Mouse (Mus musculus) hindbrain, embryonic 13.5 days (tissue): ENCODE results near the gene Slc1a5. TPM values are rescaled to one million over a fixed set of nuclear protein-coding genes. Genes with fewer than 3 reads are reported as not detected.

Experiments used
- ATAC-seq: fragments of 200-750 bp; cut with Nextera tagmentation; 2 replicates; pipeline ENCODE4 v1.8.0; 2017; ENCODE audit warnings: moderate TSS enrichment; ENCODE audit not compliant: low FRiP score
- H3K27ac ChIP-seq: fragments of 300-500 bp; sonication (generic); 2 replicates; pipeline ENCODE4 v1.5.1; 2015; ENCODE audit warnings: inconsistent platforms, mild to moderate bottlenecking, moderate library complexity
- H3K27me3 ChIP-seq: fragments of 300-500 bp; sonication (generic); 2 replicates; pipeline ENCODE4 v1.6.1; 2015; ENCODE audit warnings: mild to moderate bottlenecking, inconsistent platforms
- H3K36me3 ChIP-seq: fragments of 300-500 bp; sonication (generic); 2 replicates; pipeline ENCODE4 v1.6.1; 2015; ENCODE audit warnings: mild to moderate bottlenecking, inconsistent platforms
- H3K4me1 ChIP-seq: fragments of 300-500 bp; sonication (generic); replicated peaks from 2 replicates; pipeline ENCODE4 v1.6.1; 2015; ENCODE audit warnings: inconsistent platforms
- H3K4me2 ChIP-seq: fragments of 300-500 bp; sonication (generic); 2 replicates; pipeline ENCODE4 v1.6.1; 2015; ENCODE audit warnings: inconsistent platforms, mild to moderate bottlenecking, moderate library complexity
- H3K4me3 ChIP-seq: fragments of 300-500 bp; sonication (generic); 2 replicates; pipeline ENCODE4 v1.5.1; 2015; ENCODE audit warnings: mild to moderate bottlenecking, inconsistent platforms
- H3K9ac ChIP-seq: fragments of 300-500 bp; sonication (generic); 2 replicates; pipeline ENCODE4 v1.6.1; 2015; ENCODE audit warnings: mild to moderate bottlenecking, inconsistent platforms
- H3K9me3 ChIP-seq: fragments of 300-500 bp; sonication (generic); 2 replicates; pipeline ENCODE4 v1.6.1; 2016; ENCODE audit warnings: inconsistent platforms
- WGBS: fragments of 180-500 bp; shearing (Covaris S2); methylation state at CpG from one replicate; pipeline ENCODE4 v1.1.7; 2015; 5-methylcytosine and 5-hydroxymethylcytosine counted together
- polyA plus RNA-seq: library from polyadenylated mRNA; unstranded; fragments of >200 nt; fragmentation: Nextera tagmentation; extraction: Ambion mirVana; gene quantifications from 2 replicates; pipeline ENCODE4 v1.2.1, GENCODE M21; 2015

Slc1a5 gene
- polyA plus RNA-seq, 1 experiment from 2014 or later, result 8.7 TPM

- peak; percentile 28 for ATAC-seq
- 5% methylated on average over 84 of the region's 90 CpGs for WGBS
- peaks cover 60% of the 10 kb centered on the region for H3K4me1 ChIP-seq
Measured at GRCm38 (mm10) chr7:16810920-16811648, 29.9 kb downstream of the Slc1a5 start.

GRCm38 (mm10) chr7:16811649-16812070 lies 30.5 kb downstream of the Slc1a5 start:
- Histone ChIP-seq H3K27me3 (peaks cover 20% of the 10 kb centered on the region), H3K4me1 (peaks cover 60% of the 10 kb centered on the region), H3K4me3 (peak overlapping the region; percentile 58), H3K36me3 (peaks cover 21% of the 10 kb centered on the region), H3K9ac (peak overlapping the region; percentile 87), H3K4me2 (peak overlapping the region; percentile 85), H3K9me3 (no peaks in the 10 kb centered on the region), H3K27ac (peak overlapping the region; percentile 94)
- 10% methylated on average over 17 of the region's 17 CpGs for WGBS
- no peak for ATAC-seq

More at GRCm38 (mm10) chr7:16810920-16811648, 29.9 kb downstream of the Slc1a5 start:
- Histone ChIP-seq H3K9ac (peak overlapping the region; percentile 87), H3K4me3 (peak overlapping the region; percentile 58), H3K4me2 (peak overlapping the region; percentile 85), H3K36me3 (peaks cover 24% of the 10 kb centered on the region), H3K27ac (peak overlapping the region; percentile 94), H3K27me3 (peaks cover 20% of the 10 kb centered on the region), H3K9me3 (no peaks in the 10 kb centered on the region)

GRCm38 (mm10) chr7:16812505-16812904 lies 31.4 kb downstream of the Slc1a5 start:
- Histone ChIP-seq H3K27ac (peak overlapping the region; percentile 94; the same call in 1 of the 2 replicates), H3K4me2 (peak overlapping the region; percentile 85; the same call in 1 of the 2 replicates), H3K4me1 (peaks cover 67% of the 10 kb centered on the region), H3K9ac (0 out of 2 replicates have a peak overlapping the region, but pooled peaks have one; percentile 30), H3K36me3 (peaks cover 18% of the 10 kb centered on the region), H3K4me3 (0 out of 2 replicates have a peak overlapping the region, but pooled peaks have one; percentile 58), H3K9me3 (no peaks in the 10 kb centered on the region), H3K27me3 (peaks cover 20% of the 10 kb centered on the region)
- no peak for ATAC-seq
- 77% methylated on average over 2 of the region's 2 CpGs for WGBS

DNA sequence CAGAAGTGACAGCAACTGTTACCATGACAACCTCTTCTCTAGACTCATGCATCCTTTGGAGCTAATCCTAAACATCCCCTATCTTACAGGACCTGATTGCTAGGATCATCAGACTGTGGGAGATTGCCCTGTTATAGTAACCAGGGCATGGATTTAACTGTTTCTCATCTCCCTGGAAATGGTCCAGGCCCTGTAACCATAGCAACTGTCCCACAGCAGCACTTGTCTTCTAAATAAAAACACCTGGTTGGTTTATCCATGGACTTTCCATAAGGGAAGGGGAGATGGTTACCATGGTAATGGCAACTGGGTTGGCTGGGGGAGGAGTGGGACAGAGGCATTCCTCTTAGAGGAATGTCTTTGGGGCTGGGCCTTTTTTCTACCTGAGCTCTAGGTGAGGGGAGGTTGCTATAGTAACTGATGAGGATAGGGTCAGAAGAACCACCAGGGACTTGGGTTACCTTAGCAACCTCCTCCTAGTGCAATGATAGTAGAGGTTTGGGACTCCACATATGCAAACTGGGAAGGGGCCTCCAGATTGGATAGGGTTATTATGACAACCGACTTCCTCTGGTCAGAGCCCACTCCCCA lies 34.3 kb downstream of the Slc1a5 start, which contains the start of gene Strn4:
Gene Strn4 (plus strand): TSS at position 539 of the 591 bp plus-strand sequence.
- peak; percentile 82 for ATAC-seq
- WGBS, result 0% methylated on average over 1 of the region's 1 CpGs
- peaks cover 87% of the 10 kb centered on the region for H3K4me1 ChIP-seq
- peaks cover 19% of the 10 kb centered on the region for H3K27me3 ChIP-seq
- no peaks in the 10 kb centered on the region for H3K9me3 ChIP-seq
- H3K27ac ChIP-seq, result peak within 1 kb of the TSS; percentile 100
- peak within 1 kb of the TSS; percentile 95 for H3K4me3 ChIP-seq
- peaks cover 4% of the 10 kb centered on the region; the same call in 1 of the 2 replicates for H3K36me3 ChIP-seq
- peak within 1 kb of the TSS; percentile 100 for H3K9ac ChIP-seq
- H3K4me2 ChIP-seq, result peak within 1 kb of the TSS; percentile 95

DNA sequence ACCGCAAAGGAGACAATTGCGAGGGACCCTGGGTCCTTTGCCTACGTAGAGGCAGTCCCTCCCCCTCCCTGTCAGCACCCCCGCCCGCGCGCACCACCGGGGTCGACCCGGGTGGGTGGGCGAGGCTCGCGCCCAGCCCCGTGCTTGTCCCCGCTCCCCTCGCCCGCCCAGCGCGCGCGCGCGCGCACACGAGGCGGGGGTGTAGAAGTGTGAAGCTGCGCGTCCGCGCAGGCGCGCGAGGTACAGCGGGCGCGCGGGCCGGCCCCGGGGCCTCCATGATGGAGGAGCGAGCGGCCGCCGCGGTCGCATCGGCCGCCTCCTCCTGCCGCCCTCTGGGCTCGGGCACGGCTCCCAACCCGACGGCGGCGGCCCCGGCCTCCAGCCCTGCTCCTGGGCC lies 34.9 kb downstream of the Slc1a5 start:
- Histone ChIP-seq H3K27ac (peak overlapping the region; percentile 100), H3K9ac (peak overlapping the region; percentile 100), H3K27me3 (peaks cover 13% of the 10 kb centered on the region), H3K4me1 (peaks cover 87% of the 10 kb centered on the region), H3K4me2 (peak overlapping the region; percentile 95), H3K4me3 (peak overlapping the region; percentile 95), H3K36me3 (peaks cover 4% of the 10 kb centered on the region; the same call in 1 of the 2 replicates), H3K9me3 (no peaks in the 10 kb centered on the region)
- WGBS, result under 1% methylated on average over 44 of the region's 55 CpGs
- ATAC-seq, result peak; percentile 75

GRCm38 (mm10) chr7:16816475-16817122 lies 35.5 kb downstream of the Slc1a5 start, which contains the start of gene Fkrp:
TSS of gene Fkrp (minus strand) at chr7:16816732.
- under 1% methylated on average over 32 of the region's 64 CpGs for WGBS
- Histone ChIP-seq H3K4me1 (peaks cover 87% of the 10 kb centered on the region), H3K27me3 (peaks cover 8% of the 10 kb centered on the region), H3K9me3 (no peaks in the 10 kb centered on the region), H3K9ac (peak within 1 kb of the TSS; percentile 100), H3K27ac (peak within 1 kb of the TSS; percentile 100), H3K4me3 (peak within 1 kb of the TSS; percentile 95), H3K36me3 (peaks cover 4% of the 10 kb centered on the region; the same call in 1 of the 2 replicates), H3K4me2 (peak within 1 kb of the TSS; percentile 95)
- ATAC-seq, result peak; percentile 35

DNA sequence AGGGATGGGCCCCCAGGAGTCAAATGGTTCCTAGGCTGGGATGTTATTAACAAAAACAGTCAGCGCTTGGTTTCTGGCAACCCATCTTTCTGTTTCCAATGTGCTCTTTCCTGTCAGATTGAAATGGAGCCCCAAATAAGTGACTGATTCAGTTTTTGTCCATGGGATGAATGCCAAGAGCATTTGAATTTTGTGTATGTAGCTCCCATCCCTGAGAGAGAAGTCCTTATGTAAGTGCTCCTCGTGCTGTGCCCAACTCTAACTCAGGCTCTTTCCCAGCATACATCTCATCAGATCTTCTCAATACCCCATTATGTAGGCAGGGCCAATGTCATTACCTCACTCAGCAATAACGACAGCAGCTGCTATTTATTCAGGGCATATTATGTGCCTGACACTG lies 36.6 kb downstream of the Slc1a5 start:
- H3K27ac ChIP-seq, result peak overlapping the region; percentile 100
- peak overlapping the region; percentile 95 for H3K4me3 ChIP-seq
- 37% methylated on average over 3 of the region's 3 CpGs for WGBS
- H3K36me3 ChIP-seq, result peaks cover 6% of the 10 kb centered on the region
- no peaks in the 10 kb centered on the region; the same call in 1 of the 2 replicates for H3K27me3 ChIP-seq
- no peak for ATAC-seq
- H3K9me3 ChIP-seq, result no peaks in the 10 kb centered on the region
- peak overlapping the region; percentile 100 for H3K9ac ChIP-seq
- peaks cover 87% of the 10 kb centered on the region for H3K4me1 ChIP-seq
- H3K4me2 ChIP-seq, result peak overlapping the region; percentile 95

GRCm38 (mm10) chr7:16819794-16820193 lies 38.7 kb downstream of the Slc1a5 start:
- Histone ChIP-seq H3K4me2 (peak overlapping the region; percentile 23; the same call in 1 of the 2 replicates), H3K9ac (peak overlapping the region; percentile 4), H3K36me3 (peaks cover 22% of the 10 kb centered on the region), H3K27ac (no peak overlapping the region), H3K27me3 (no peaks in the 10 kb centered on the region), H3K9me3 (no peaks in the 10 kb centered on the region), H3K4me3 (no peak overlapping the region), H3K4me1 (peaks cover 73% of the 10 kb centered on the region)
- WGBS, result 79% methylated on average over 5 of the region's 5 CpGs
- no peak for ATAC-seq

DNA sequence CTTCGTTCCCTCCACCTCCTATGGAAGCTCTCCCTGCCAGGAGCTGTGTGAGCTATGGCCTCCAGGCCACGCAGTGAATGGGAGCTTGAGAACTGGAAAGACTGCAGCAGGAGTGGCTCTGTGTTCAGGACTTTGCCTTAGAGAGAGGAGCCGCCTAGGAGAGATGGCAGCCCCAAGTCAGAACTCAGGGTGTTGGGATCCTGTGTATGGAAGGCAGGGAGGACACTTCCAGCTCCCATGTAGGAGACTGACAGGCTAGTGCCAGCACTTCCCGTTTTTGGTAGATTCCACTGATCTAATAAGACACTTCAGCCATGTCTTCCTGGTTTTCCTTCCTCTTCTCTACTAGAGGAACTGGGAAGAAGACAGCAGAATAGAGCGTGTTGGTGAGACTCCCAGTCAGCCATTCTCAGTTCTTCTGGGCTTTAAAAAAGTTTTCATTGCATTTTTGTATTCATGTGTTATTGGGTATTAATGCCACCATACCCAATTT lies 39.2 kb downstream of the Slc1a5 start:
- Histone ChIP-seq H3K27me3 (no peaks in the 10 kb centered on the region), H3K27ac (no peak overlapping the region), H3K4me3 (no peak overlapping the region), H3K9ac (peak overlapping the region; percentile 4; the same call in 1 of the 2 replicates), H3K4me2 (peak overlapping the region; percentile 23; the same call in 1 of the 2 replicates), H3K36me3 (peaks cover 27% of the 10 kb centered on the region), H3K4me1 (peaks cover 67% of the 10 kb centered on the region), H3K9me3 (no peaks in the 10 kb centered on the region)
- ATAC-seq, result no peak
- 75% methylated on average over 5 of the region's 5 CpGs for WGBS

GRCm38 (mm10) chr7:16821091-16821490 lies 40.0 kb downstream of the Slc1a5 start:
- Histone ChIP-seq H3K4me1 (peaks cover 63% of the 10 kb centered on the region), H3K36me3 (peaks cover 35% of the 10 kb centered on the region), H3K9ac (peak overlapping the region; percentile 49; the same call in 1 of the 2 replicates), H3K4me3 (no peak overlapping the region), H3K9me3 (no peaks in the 10 kb centered on the region), H3K27me3 (no peaks in the 10 kb centered on the region), H3K4me2 (no peak overlapping the region), H3K27ac (peak overlapping the region; percentile 25; the same call in 1 of the 2 replicates)
- no peak for ATAC-seq
- 32% methylated on average over 3 of the region's 3 CpGs for WGBS

DNA sequence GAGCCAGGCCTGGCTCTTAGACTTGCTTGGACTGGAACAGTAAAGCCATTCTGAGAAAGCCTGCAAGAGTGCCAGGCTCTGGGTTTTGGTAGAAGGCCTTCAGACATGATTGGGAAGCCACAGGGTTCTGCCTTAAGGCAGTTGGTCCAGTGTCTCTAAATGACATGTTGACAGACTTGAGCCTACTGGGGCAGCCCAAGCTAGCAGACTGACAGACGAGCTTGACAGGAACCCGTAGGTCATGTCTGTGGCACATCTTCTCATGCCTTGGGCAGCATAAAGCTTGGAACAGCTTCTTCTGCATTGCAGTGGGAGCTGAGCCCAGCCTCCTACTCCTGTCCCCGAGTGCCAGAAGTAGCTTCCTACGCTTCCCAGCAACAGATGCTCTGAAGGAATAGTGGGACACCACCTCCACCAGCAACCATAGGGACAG lies 40.5 kb downstream of the Slc1a5 start:
- H3K36me3 ChIP-seq, result peaks cover 41% of the 10 kb centered on the region
- H3K9me3 ChIP-seq, result no peaks in the 10 kb centered on the region
- no peak overlapping the region for H3K27ac ChIP-seq
- no peak overlapping the region for H3K4me3 ChIP-seq
- WGBS, result 79% methylated on average over 4 of the region's 4 CpGs
- no peak for ATAC-seq
- peaks cover 69% of the 10 kb centered on the region for H3K4me1 ChIP-seq
- no peak overlapping the region for H3K4me2 ChIP-seq
- no peaks in the 10 kb centered on the region for H3K27me3 ChIP-seq
- 0 out of 2 replicates have a peak overlapping the region, but pooled peaks have one; percentile 49 for H3K9ac ChIP-seq
